8 mouse cellular contexts compared by ENCODE assay signal in genomic region chr4:132329115-132329834, GRCm38 (mm10). TPM values are rescaled to one million over a fixed set of nuclear protein-coding genes. Genes with fewer than 3 reads are reported as not detected.
DNase-seq lines count a peak whose midpoint lies in the region; ATAC-seq and TF ChIP-seq lines count a peak whose summit lies in the region.

Trnau1ap (minus strand) TSS chr4:132329538.

- peaks cover 43% of the 10 kb centered on the region for H3K36me3 ChIP-seq in heart, embryonic 10.5 days
- peaks cover 56% of the 10 kb centered on the region for H3K36me3 ChIP-seq in kidney, embryonic 15.5 days
- H3K36me3 ChIP-seq in liver, embryonic 11.5 days (ENCODE audit: control insufficient read depth, insufficient read depth, low read length) = peaks cover 27% of the 10 kb centered on the region
- H3K36me3 ChIP-seq in stomach, embryonic 14.5 days (ENCODE audit: control insufficient read depth, insufficient read depth, low read length) = peaks cover 39% of the 10 kb centered on the region

- DNase-seq in B cell, adult 2 months = peak; percentile 93
- DNase-seq in heart, embryonic 10.5 days (ENCODE audit: low spot score) = peak; percentile 98
- peak; percentile 97 for DNase-seq in liver, embryonic 11.5 days (ENCODE audit: low spot score)
- DNase-seq in naive thymus-derived CD4-positive, alpha-beta T cell, adult 2 months (ENCODE audit: low read depth) = peak; percentile 91

- peak within 1 kb of the TSS; percentile 77 for H3K4me2 ChIP-seq in kidney, embryonic 15.5 days
- H3K4me2 ChIP-seq in liver, embryonic 11.5 days = peak within 1 kb of the TSS; percentile 92
- peak within 1 kb of the TSS; percentile 83 for H3K4me2 ChIP-seq in stomach, embryonic 14.5 days (replicated peaks; ENCODE audit: low read depth, low read length)

- peak within 1 kb of the TSS; percentile 79 for H3K27ac ChIP-seq in bone marrow macrophage, adult 2 months (ENCODE audit: insufficient read depth, low read depth, low read length)
- peak within 1 kb of the TSS; percentile 92 for H3K27ac ChIP-seq in embryonic fibroblast, embryonic 13.5 days (ENCODE audit: insufficient read depth, low read length)
- peak within 1 kb of the TSS; percentile 95 for H3K27ac ChIP-seq in heart, embryonic 10.5 days
- H3K27ac ChIP-seq in kidney, embryonic 15.5 days = peak within 1 kb of the TSS; percentile 95
- H3K27ac ChIP-seq in liver, embryonic 11.5 days (ENCODE audit: low read depth, low read length) = peak within 1 kb of the TSS; percentile 91
- peak within 1 kb of the TSS; percentile 87 for H3K27ac ChIP-seq in stomach, embryonic 14.5 days (ENCODE audit: low read length)

- H3K4me1 ChIP-seq in bone marrow macrophage, adult 2 months (ENCODE audit: control insufficient read depth, insufficient read depth, low read length) = peaks cover 12% of the 10 kb centered on the region
- peaks cover 4% of the 10 kb centered on the region for H3K4me1 ChIP-seq in embryonic fibroblast, embryonic 13.5 days (ENCODE audit: control insufficient read depth, insufficient read depth, low read length)
- H3K4me1 ChIP-seq in heart, embryonic 10.5 days = peaks cover 15% of the 10 kb centered on the region
- peaks cover 20% of the 10 kb centered on the region for H3K4me1 ChIP-seq in kidney, embryonic 15.5 days
- H3K4me1 ChIP-seq in liver, embryonic 11.5 days (replicated peaks; ENCODE audit: control insufficient read depth, insufficient read depth, low read length) = peaks cover 8% of the 10 kb centered on the region
- 0 out of 2 replicates have a peak, but pooled peaks cover 8% of the 10 kb centered on the region for H3K4me1 ChIP-seq in stomach, embryonic 14.5 days (ENCODE audit: control insufficient read depth, insufficient read depth, low read length)

- H3K27me3 ChIP-seq in heart, embryonic 10.5 days (ENCODE audit: insufficient read depth, poor library complexity, severe bottlenecking) = no peaks in the 10 kb centered on the region
- no peaks in the 10 kb centered on the region for H3K27me3 ChIP-seq in kidney, embryonic 15.5 days
- no peaks in the 10 kb centered on the region for H3K27me3 ChIP-seq in liver, embryonic 11.5 days (replicated peaks; ENCODE audit: control insufficient read depth, insufficient read depth, low read length)
- H3K27me3 ChIP-seq in stomach, embryonic 14.5 days (ENCODE audit: control insufficient read depth, insufficient read depth, low read length) = no peaks in the 10 kb centered on the region

- peak within 1 kb of the TSS; percentile 88 for H3K4me3 ChIP-seq in bone marrow macrophage, adult 2 months (ENCODE audit: insufficient read depth, low read length)
- H3K4me3 ChIP-seq in embryonic fibroblast, embryonic 13.5 days (ENCODE audit: insufficient read depth, low read length) = peak within 1 kb of the TSS; percentile 76
- peak within 1 kb of the TSS; percentile 85 for H3K4me3 ChIP-seq in heart, embryonic 10.5 days
- peak within 1 kb of the TSS; percentile 81 for H3K4me3 ChIP-seq in kidney, embryonic 15.5 days (replicated peaks)
- peak within 1 kb of the TSS; percentile 70 for H3K4me3 ChIP-seq in liver, embryonic 11.5 days (ENCODE audit: low read depth, low read length)
- H3K4me3 ChIP-seq in stomach, embryonic 14.5 days (ENCODE audit: low read depth, low read length) = peak within 1 kb of the TSS; percentile 79

- no peak for TF ChIP-seq CTCF in bone marrow macrophage, adult 2 months (IDR thresholded peaks at IDR 0.05; ENCODE audit: low read depth, low read length)
- TF ChIP-seq CTCF in embryonic fibroblast, embryonic 13.5 days (IDR thresholded peaks at IDR 0.05; ENCODE audit: borderline replicate concordance, insufficient read depth, low read length) = no peak

- no peak for TF ChIP-seq POLR2A in bone marrow macrophage, adult 2 months (IDR thresholded peaks at IDR 0.05; ENCODE audit: borderline replicate concordance, low read depth, low read length)
- TF ChIP-seq POLR2A in embryonic fibroblast, embryonic 13.5 days (IDR thresholded peaks at IDR 0.05; ENCODE audit: low read depth, low read length) = peak; percentile 82

- ATAC-seq in kidney, embryonic 15.5 days (replicated peaks; ENCODE audit: low FRiP score) = peak; percentile 97
- peak; percentile 96 for ATAC-seq in liver, embryonic 11.5 days (replicated peaks; ENCODE audit: low FRiP score)
- peak; percentile 93 for ATAC-seq in stomach, embryonic 14.5 days (ENCODE audit: insufficient number of reproducible peaks, insufficient read depth, low FRiP score, low read depth)

- WGBS in heart, embryonic 10.5 days = under 1% methylated on average over 52 of the region's 52 CpGs
- WGBS in kidney, embryonic 15.5 days = under 1% methylated on average over 52 of the region's 52 CpGs
- 1% methylated on average over 52 of the region's 52 CpGs for WGBS in liver, embryonic 11.5 days
- WGBS in stomach, embryonic 14.5 days = under 1% methylated on average over 52 of the region's 52 CpGs

- no peaks in the 10 kb centered on the region for H3K9me3 ChIP-seq in heart, embryonic 10.5 days
- H3K9me3 ChIP-seq in kidney, embryonic 15.5 days (replicated peaks) = no peaks in the 10 kb centered on the region
- H3K9me3 ChIP-seq in liver, embryonic 11.5 days (ENCODE audit: control insufficient read depth, low read length) = no peaks in the 10 kb centered on the region
- no peaks in the 10 kb centered on the region for H3K9me3 ChIP-seq in stomach, embryonic 14.5 days (ENCODE audit: control insufficient read depth, low read depth, low read length)

- peak within 1 kb of the TSS; percentile 90 for H3K9ac ChIP-seq in kidney, embryonic 15.5 days
- peak within 1 kb of the TSS; percentile 87 for H3K9ac ChIP-seq in liver, embryonic 11.5 days (ENCODE audit: low read depth, low read length)
- peak within 1 kb of the TSS; percentile 82 for H3K9ac ChIP-seq in stomach, embryonic 14.5 days (replicated peaks; ENCODE audit: low read depth, low read length)

RNA-seq across cellular contexts. Expression of gene Trnau1ap, which starts in this region (rescaled TPM):
- 21.2 and 26.1 TPM in 2 replicates for polyA plus RNA-seq in bone marrow macrophage, adult 2 months (2012; ENCODE audit: insufficient read depth, insufficient read length, missing spikeins)
- 29.6 and 33.5 TPM in 2 replicates for polyA plus RNA-seq in embryonic fibroblast, embryonic 13.5 days (2011; ENCODE audit: insufficient read length, low read depth, missing spikeins)
- 82.0 and 92.0 TPM in 2 replicates for polyA plus RNA-seq in heart, embryonic 10.5 days (2016; fragmentation: Nextera tagmentation; extraction: Ambion mirVana)
- polyA plus RNA-seq in kidney, embryonic 15.5 days (2015; fragmentation: Nextera tagmentation; extraction: Ambion mirVana) = 73.6 and 80.5 TPM in 2 replicates
- 80.1 and 89.3 TPM in 2 replicates for polyA plus RNA-seq in liver, embryonic 11.5 days (2014; fragmentation: Nextera tagmentation; extraction: Ambion mirVana)
- 68.3 and 74.8 TPM in 2 replicates for polyA plus RNA-seq in stomach, embryonic 14.5 days (2014; fragmentation: Nextera tagmentation; extraction: Ambion mirVana)

Comparison
In these comparisons a context has a peak if more than half of its experiments do, and no peak if none do; other contexts are left out.
1. Peak in every context shown above with its lines: DNase-seq, ATAC-seq, H3K4me3 ChIP-seq and H3K27ac ChIP-seq.